Mouse (Mus musculus) lung, adult 2 months (tissue): ENCODE results near the gene Pkp4.

Source experiments
- CTCF ChIP-seq: fragments of 200-500 bp; IDR thresholded peaks from 2 replicates; pipeline ENCODE4 v1.5.1; 2011; ENCODE audit warnings: mild to moderate bottlenecking, low read length, control low read depth; ENCODE audit not compliant: insufficient read depth
- POLR2A ChIP-seq: fragments of 200-500 bp; IDR thresholded peaks from 2 replicates; pipeline ENCODE4 v1.6.1; 2011; ENCODE audit warnings: low read depth, mild to moderate bottlenecking, control low read depth, low read length, borderline replicate concordance; ENCODE audit errors: extremely low read depth

DNA sequence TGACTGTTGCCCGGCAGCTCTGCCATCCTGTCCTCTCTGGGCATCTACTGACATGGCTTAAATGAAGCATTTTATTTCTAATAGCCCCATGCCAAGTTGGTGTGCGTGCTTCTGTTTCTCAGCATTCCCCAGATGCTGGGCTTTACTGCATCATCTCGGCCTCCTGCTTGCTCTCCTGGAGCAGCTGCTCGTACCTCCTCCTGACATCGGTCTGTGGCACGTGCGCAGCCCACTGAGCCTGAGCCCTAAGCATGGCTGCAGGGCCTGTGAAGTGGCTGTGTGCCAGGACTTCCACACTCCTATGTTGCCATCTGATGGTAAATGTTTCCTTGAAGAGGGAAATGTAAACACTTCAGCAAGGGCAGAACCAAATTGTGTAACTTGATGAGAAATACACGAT lies 30.8 kb downstream of the Pkp4 start:
- TF ChIP-seq CTCF (no peak), POLR2A (no peak)
